Mouse (Mus musculus): ENCODE data around the gene Zswim4. TPM values are rescaled to one million over a fixed set of nuclear protein-coding genes. Genes with fewer than 3 reads are reported as not detected.

The Zswim4 gene
- 1 to 10 TPM; 6.2 to 6.3 TPM for total RNA-seq (2021)
- long read RNA-seq, experiment 1, partial matches to known transcripts: 0 of 3 reads
- long read RNA-seq, experiment 1, other reads (novel, unspliced or antisense): 3 of 3 reads
- long read RNA-seq, experiment 2, partial matches to known transcripts: 1 of 3 reads
- long read RNA-seq, experiment 2, other reads (novel, unspliced or antisense): 2 of 3 reads

DNA sequence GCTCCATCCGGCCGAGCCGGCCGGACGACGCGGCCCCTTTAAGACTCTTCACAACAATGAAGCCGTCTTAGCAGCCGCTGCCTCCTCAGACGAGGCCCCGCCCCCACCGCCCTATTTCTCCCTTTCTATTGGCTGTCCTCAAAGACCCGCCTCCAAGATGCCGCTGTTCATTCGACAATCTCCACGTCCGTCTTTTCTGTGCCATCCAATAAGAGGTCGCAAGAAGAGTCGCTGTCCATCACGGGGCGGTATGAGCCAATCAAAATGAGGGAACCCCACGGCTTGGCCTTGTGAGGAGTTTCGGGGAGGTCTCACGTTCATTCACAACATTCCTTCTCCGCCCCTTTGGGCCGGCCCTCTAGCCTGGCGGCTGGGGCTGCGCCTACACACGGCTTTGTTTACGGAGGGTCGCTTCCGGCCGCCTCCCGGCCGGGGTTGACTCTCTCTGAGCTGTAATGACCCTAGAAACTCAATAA is at the start of gene Zswim4:
TSS of gene Zswim4 (minus strand) at position 58 of the 476 bp plus-strand sequence.
- DNase-seq: peak; percentile 98

DNA sequence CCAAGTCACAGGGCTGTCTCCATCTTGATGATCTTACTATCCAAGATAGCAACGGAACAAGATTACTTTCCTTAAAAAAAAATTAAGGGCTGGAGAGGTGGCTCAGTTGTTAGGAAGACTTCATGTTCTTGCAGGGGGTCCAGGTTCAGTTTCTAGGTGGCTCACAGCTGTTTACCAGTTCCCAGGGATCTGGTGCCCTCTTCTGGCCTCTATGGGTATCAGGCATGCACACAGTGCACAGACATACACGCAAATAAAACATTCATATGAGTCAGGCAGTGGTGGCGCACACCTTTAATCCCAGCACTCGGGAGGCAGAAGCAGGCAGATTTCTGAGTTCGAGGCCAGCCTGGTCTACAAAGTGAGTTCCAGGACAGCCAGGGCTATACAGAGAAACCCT is 48.8 kb upstream of the Zswim4 start:
- DNase-seq: peak; percentile 18

DNA sequence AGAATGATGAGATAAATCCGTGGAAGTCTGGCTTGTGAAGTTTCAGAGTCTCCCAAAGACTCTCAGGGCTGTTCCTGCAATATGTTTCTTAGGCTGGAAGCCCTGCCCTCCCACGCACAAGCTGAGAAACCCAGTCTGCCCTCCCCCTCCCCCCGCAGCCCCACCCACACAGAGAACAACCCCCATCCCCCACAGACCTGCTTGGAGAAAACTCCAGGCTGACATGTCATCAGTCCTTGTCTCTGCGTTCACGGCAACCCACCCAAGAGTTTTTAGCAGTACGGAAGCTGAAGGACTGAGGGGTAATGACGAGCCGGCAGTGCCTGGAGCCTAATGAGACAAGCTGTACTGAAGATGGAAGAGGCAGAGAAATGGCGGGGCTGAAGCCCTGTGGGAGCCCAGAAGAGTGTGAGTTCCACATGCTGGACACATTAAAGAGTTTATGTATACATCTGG is 47.8 kb upstream of the Zswim4 start:
- peak; percentile 43 for DNase-seq

DNA sequence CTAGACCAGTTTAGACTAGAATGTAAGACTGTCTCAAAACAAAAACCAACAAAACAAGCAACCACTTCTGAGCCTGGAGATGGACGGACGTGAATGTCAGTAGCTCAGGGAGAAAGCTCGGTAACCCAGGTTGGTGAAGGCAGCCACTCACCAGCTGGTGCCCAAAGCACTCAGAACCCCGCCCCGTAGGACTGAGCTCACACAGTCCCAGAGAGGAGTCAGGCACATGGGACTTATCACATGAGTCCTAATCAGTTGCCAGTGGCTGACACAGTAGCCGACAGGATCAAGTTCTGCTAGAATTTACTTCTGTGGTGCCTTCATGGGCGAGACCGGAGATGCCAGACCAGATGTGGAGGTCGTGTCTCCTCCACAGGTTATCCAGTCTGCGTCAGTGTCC is 43.9 kb upstream of the Zswim4 start:
- DNase-seq: no peak

DNA sequence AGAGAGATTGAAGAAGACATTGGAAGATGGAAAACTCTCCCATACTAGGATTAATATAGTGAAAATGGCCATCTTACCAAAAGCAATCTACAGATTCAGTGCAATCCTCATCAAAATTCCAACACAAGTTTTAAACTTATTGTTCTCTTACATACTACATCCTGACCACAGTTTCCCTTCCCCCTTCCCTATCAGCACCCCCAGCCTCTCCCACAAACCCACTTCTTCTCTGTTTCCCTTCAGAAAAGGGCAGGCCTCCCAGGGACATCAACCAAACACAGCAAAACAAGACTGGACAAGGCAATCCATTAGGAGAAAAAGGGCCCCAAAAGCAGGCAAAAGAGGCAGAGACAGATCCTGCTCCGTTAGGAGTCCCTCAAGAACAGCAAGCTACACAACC is 39.6 kb upstream of the Zswim4 start:
- no peak for DNase-seq

DNA sequence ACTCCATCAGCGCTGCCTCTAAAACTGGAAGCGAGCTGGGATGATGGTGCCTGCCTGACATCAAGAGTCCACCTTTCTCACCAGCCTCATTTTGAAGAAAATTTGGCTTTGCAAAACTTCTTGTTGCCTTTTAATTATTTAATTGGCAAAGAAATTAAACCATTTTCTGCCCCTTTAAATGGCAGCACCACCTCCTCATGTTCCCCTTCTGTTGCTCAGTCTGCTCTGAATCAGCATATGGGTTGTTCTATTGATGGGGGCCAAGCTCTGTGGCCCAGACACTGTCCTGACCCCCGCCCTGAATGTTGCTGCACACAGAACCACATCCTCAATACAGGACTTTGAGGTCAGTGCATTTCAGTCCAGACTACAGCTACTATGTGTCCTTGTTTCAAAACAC is 37.1 kb upstream of the Zswim4 start:
- no peak for DNase-seq

DNA sequence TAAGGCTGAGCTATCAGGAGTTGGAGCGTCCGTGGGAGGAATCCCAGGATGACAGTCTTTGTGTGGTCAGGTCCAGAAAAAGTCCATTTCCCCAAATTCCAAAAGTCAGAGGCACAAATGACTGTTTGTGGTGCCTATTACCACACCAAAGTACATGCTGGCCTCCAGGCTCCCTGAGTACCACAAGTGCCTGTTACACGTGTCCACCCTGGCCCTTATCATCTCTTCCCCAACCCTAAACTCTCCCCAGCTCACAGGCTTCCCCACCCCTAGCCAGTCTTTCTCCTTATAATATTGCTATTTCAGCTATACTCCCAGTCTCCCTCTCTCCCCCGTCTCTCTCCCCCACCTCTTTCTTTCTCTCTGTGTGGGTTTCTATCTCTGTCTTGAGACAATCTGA is 35.4 kb upstream of the Zswim4 start:
- DNase-seq: no peak

DNA sequence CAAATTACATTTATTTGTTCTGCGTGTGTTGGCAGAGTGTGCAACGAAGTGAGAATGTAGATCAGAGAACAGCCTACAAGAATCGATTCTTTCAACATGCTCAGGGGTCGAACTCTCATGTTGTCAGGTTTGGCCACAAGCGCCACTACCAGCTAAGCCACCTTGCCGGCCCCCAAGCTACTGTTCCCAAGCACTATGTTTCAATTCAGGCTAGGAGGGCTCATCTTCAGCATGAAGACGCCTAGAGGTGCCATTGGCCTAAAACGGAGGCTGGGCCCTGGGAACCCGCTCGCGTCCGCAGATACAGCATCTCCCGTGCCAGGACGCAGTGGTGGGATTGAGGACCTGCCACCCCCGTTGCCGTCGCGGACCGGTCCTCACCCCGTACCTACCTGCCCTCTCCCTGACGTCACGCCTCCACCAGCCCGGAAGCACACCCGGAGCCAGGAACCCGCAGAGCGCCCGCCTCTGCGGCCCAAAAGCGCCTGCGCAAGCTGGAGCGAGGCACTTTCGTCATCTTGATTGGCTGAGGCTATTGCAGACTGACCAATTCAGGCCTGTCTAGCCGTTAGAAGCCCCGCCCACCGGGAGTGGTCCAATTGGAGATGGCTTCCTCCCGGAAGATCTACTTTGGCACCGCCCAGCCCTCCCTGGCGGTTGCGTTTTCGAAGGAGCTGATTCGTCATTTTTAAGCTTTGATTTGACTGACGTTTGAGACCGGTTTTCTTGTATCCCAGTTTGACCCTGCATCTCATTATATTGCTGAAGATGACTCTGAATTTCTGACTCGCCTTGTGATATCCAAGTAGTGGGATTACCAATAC is 33.3 kb upstream of the Zswim4 start, which contains the start of gene Ccdc130:
TSS of gene Ccdc130 (minus strand) at position 431 of the 824 bp plus-strand sequence.
- peak; percentile 100 for DNase-seq

DNA sequence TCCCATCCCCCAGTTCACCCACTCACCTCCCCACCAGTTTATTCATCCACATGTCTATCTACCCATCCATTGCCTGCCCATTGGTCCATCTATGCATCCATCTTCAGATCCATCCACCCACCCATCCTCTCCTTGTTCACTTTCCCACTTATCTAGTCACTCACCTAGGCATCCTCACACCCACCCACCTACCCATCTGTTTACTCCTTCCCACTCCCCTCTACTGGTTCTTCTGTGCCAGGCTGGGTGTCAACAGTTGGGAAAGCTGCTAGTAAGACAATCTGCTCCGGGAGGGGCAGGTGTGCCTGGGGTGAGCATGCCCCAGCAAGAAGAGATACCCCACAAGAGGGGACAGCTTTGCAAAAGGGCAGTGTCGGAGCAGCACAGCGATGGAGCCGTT is 24.2 kb upstream of the Zswim4 start:
- no peak for DNase-seq

DNA sequence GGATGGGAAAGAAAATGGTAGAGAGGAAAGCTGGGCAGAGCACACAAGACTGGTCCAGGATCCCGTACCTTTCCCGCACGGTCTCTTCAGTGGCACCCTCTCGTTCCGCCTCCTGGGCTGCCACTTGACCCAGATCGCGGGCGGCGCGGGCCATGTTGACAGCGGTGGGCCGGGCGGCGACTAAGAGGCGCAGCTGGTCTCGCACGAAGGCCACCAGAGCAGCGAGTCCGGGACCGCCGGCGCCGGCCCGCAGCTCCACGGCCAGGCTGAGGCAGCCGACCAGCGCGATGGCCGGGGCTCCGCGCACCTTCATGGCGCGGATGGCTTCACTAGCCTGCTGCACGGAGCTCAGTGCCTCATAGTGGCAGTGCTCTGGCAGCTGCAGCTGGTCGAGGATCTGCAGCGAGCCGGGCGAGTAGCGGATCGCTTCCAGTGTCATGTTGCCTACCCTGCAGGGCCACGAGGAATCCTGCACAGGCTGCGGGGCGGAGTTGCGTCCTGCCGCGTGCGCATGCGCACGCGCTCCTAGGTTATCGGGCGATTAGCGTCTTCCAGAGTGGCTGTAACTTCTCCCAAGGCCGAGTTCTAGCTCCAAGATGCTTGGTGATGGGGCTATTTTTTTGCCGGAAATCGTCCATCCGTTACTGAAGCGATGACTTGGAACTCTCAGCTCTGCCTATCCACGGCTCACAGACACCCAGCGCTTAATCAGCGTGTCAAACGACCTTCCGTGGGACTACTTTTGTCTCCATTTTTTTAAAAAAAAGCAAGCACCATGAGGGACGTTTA is 20.2 kb upstream of the Zswim4 start, which contains the start of gene Mri1:
TSS of gene Mri1 (minus strand) at position 505 of the 789 bp plus-strand sequence.
- peak; percentile 86 for DNase-seq

DNA sequence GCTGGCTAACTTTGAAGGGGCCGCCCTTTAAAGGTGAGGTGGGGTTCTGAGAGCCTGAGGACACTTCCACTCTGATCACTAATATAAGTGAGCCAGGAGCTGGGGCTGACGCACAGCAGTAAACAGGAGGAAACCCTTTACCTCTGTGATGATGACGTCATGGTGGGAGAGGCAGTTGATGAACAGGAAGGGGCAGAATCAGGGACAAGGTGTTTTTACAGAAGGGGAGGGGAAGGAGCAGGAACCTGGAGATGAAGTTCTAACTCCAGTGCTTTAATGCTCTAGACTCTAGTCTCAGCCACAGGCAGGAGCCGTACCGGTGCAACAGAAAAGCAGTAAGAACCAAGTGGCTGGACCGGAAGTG is 19.6 kb upstream of the Zswim4 start:
- no peak for DNase-seq

DNA sequence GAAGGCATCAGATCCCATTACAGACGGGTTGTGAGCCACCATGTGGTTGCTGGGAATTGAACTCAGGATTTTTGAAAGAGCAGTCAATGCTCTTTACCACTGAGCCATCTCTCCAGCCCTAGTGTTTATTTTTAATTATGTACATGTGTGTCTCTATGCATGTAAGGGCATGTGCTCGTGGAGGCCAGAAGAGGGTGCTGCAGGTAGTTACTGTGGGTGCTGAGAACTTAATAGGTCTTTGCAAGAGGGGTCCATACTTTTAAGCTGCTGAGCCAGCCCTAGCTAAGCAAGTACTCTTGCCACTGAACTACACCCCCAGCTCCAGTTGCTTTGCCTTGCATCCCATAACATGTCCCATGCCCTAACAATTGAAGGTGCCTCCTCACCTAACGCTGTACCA is 19.0 kb upstream of the Zswim4 start:
- DNase-seq: no peak

DNA sequence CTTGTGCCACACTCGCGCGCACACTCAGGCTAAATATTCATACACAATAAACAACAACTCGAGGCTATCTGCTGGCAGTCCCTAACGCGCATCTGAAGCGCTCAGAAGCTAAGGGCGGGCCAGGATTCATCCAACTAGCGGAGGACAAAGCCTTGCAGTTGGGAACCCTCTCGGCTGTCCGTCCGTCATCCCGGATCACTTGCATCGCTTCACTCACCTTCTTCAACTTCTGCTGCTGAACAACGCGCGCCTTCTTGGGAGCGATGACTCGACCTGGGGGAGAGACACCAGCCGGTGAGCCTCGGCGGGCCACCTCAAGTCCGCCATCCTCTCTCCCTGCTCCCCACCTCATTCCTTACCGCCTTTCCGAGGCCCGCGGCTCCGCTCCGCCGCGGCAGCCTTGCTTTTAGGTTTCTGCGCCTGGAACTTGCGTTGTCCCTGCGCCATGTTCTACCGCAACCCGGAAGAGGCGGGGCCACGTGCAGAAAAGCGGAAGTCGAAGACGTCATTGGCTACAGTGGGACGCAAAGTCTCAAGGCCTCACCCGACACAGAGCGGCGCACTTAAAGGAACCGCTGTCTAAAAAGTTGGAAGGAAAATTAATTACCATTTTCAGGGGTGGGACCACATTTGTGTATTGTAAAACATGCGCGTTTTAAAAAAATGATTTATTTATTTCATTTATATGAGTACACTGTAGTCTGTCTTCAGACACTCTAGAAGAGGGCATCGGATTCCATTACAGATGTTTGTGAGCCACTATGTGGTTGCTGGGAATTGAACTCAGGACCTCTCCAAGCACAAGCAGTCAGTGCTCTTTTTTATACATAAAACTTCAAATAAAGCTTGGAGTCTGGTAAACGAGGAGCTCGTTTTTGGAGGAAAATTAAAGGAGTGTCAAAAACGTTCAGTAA is 12.7 kb upstream of the Zswim4 start, which contains the start of gene D8Ertd738e:
TSS of gene D8Ertd738e (minus strand) at position 463 of the 914 bp plus-strand sequence.
- DNase-seq: peak; percentile 81

DNA sequence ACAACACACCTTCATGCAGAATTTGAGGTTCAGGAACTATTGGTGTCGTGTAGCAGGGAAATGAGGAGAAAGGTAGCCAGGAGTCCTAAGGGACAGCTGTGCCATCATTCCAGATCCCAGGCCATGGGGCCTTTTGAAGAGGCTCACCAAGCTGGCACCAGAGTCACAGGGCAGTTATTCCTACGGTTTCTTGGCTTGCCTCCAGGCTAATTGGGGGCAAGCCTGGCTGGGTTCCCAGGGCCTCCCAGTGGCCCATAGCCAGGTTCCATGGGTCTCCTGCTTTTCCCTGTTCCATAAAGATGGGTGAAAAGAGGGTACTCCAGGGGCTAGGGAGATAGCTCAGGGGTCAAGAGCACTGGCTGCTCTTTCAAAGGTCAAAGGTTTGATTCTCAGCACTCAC is 5.0 kb upstream of the Zswim4 start:
- no peak for DNase-seq

DNA sequence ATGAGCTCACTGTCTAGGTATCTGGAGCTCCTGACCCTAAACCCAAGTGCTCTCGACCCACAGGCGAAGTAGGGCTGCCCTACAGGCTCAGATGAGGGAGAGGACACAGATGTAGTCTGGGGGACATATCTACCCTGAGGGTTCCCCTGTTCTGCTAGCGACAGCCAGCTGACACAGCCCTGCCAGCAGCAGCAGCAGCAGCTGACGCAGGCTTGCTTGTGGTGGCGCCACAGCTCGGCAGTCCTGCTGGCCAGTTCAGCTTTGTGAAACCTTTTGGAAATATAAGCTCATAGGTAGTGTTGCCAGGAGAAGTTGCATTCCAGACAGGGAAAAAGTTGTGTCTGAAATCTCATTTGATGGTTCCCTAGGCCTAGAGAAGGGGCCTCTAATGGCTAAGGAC is 4.3 kb upstream of the Zswim4 start:
- DNase-seq: no peak

DNA sequence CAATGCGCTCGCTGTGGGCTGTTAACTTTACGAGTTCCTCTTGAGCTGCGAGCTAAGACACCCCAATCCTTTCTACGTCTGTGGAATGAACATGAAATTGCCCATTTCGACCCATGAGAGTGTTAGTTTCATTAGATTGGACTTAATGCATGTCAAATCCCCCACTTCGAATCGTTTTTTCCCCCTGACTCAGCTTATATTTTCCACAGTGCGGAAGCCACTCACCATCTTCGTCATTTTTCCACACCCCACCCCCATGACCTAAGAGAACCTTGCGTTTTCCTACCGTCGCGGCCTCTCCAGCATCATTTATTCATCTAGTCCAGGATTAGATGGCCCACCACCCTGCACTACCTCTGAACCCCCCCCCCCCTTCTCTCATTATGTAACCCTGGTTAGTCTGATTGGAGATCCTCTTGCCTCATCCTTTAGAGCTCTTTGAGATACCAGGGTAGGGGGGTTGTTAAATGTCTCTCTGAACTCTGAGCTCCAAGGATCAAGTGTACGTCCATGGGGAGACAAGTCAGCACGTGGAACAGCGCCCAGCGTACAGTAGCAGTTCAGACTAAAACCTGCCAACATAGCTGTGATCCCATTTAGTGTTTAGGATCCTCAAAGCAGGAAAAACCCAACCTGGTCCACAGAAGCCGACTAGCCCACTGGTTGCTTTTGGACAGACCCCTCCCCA is 831 bp upstream of the Zswim4 start:
- DNase-seq: no peak

DNA sequence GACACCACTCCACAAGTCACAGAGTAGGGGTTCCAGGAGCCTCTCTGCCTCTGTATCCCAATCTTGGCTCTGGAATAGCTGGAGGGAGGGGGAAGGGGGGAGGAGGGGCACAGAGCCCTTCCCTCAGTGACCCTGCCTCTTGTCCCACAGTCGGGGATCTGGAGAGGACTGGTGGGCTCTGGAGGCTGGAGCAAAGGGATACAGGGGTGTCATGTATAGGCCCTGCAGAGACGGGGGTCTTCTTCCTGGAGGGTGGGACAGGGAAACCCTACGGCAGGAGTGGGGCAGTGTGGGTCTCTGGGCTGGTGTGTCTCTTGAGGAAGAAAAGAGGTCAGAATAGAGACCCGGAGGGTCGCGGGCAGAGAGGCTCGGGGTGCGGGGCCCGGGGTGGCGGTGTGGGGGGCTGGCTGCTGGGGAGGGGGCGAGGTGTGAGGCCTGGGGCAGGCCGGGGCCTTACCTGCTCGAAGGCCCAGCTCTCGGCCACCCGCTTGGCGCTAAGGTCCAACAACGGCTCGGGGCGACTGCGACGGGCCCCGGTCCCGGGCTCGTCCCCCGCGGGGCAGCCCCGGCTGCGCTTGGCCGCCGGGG is 351 bp downstream of the Zswim4 start:
- no peak for DNase-seq

DNA sequence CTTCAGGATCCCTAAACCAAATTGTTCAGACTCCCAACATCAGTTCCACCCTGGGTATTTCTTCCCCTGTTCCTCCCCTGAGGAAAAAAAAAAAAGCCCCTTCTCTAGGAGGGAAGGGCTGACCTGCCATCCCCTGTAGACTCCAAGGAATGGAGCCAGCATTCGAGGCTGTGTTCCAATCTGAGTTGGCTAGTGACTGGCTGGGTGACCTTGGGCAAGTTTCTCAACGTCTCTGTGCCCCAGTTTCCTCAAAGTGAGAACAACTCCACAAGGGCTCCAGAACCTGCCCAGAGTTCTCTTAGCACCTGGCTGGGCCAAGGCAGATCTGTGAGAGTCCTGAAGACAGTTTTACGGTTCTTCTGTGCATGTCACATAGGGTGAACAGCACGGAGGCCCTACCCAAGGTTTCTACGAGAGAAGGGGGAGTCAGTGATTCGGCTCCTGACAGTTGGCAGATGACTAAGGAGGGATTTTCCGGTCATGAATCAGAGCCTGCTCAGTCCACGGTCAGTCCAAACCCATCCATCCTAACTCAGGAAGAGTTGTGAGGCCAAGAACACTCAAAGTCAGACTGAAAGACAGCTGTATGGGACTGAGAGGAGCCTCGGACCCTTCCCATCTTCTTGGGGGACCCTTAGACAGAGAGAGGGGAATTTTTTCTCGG is 977 bp downstream of the Zswim4 start:
- no peak for DNase-seq

DNA sequence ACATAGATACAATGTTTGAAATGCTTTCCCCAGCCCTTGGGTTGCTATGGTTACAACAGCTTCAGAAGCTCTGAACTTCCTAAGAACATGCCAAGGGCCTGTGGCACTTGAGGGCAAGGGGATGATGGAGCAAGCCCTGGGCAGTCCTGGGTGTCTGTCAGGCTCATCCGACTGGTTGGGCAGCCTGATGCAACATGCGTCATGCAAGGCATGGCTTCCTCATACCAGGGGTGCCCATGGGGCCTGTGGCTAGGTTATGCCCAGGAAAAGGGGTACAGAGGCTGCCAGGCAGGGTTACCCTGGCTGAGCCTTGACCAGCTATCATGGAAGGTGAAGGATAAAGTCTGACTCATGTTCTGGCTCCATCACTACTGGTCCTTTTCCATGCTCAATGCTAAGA is 3.8 kb downstream of the Zswim4 start:
- DNase-seq: no peak

DNA sequence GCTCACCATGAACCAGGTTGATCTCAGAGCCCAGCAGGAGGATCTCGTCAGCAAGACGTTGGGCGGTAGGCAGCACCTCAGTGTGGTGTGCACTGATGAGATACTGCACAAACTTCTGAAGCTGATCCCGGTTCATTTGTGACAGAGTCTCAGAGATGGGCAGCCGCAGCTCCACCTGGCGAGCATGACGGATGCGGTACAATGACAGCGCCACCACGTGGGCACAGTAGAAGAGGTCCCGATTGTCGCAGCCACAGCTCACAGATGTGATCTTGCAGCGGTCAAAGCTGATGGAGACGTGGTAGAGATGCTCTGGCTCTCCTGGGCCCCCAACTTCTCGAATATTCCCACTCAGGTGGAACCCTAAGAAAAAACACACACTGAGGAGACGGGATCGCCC is 6.1 kb downstream of the Zswim4 start:
- DNase-seq: no peak
